Mouse (Mus musculus) myocyte (in vitro differentiated cells): ENCODE data around the gene Arid3b. TPM values are rescaled to one million over a fixed set of nuclear protein-coding genes. Genes with fewer than 3 reads are reported as not detected.

Experiments used
- H3K27me3 ChIP-seq: one replicate; pipeline ENCODE4 v1.6.1; 2011; ENCODE audit not compliant: control insufficient read depth, insufficient read depth, insufficient read length
- H3K36me3 ChIP-seq: one replicate; pipeline ENCODE4 v1.6.1; 2011; ENCODE audit not compliant: control insufficient read depth, insufficient read depth
- H3K4me2 ChIP-seq: one replicate; pipeline ENCODE4 v1.6.1; 2011; ENCODE audit warnings: low read depth, control low read depth
- H3K4me3 ChIP-seq: one replicate; pipeline ENCODE4 v1.5.1; 2011; ENCODE audit warnings: mild to moderate bottlenecking, control low read depth, moderate library complexity
- H3K79me2 ChIP-seq: one replicate; pipeline ENCODE4 v1.6.1; 2011; ENCODE audit not compliant: control insufficient read depth, insufficient read depth
- H3ac ChIP-seq: one replicate; pipeline ENCODE4 v1.6.1; 2011; ENCODE audit not compliant: control insufficient read depth, insufficient read length
- CEBPB ChIP-seq: IDR thresholded peaks from 2 replicates; pipeline ENCODE4 v1.6.1; 2011; ENCODE audit warnings: mild to moderate bottlenecking, moderate library complexity; ENCODE audit not compliant: poor library complexity, insufficient read depth, severe bottlenecking
- E2F4 ChIP-seq: IDR thresholded peaks from one replicate; pipeline ENCODE4 v1.6.1; 2011; ENCODE audit warnings: mild to moderate bottlenecking, control low read depth, moderate library complexity; ENCODE audit not compliant: insufficient read depth
- MAX ChIP-seq: IDR thresholded peaks from one replicate; pipeline ENCODE4 v1.6.1; 2011; ENCODE audit warnings: low read depth, mild to moderate bottlenecking, control low read depth
- MYOD1 ChIP-seq, 3 experiments: IDR thresholded peaks; one replicate each; pipeline ENCODE4 v1.6.1; 2011; ENCODE audit warnings: control low read depth in 2 of 3, low read depth in 2 of 3, mild to moderate bottlenecking in 2 of 3, moderate library complexity in 1 of 3; ENCODE audit not compliant: insufficient read length in 2 of 3, control insufficient read depth in 1 of 3
- MYOG ChIP-seq, 3 experiments: IDR thresholded peaks; one replicate each; pipeline ENCODE4 v1.6.1; 2011; ENCODE audit warnings: control low read depth in 2 of 3, low read depth in 2 of 3, mild to moderate bottlenecking in 2 of 3; ENCODE audit not compliant: insufficient read length in 2 of 3, control insufficient read depth in 1 of 3, insufficient read depth in 1 of 3
- POLR2A ChIP-seq: IDR thresholded peaks from one replicate; pipeline ENCODE4 v1.6.1; 2011; ENCODE audit warnings: low read depth, mild to moderate bottlenecking, control low read depth, moderate library complexity; ENCODE audit not compliant: insufficient read length
- POLR2AphosphoS2 ChIP-seq: IDR thresholded peaks from one replicate; pipeline ENCODE4 v1.6.1; 2011; ENCODE audit warnings: low read depth, control low read depth; ENCODE audit not compliant: insufficient read length
- REST ChIP-seq: IDR thresholded peaks from one replicate; pipeline ENCODE4 v1.6.1; 2011; ENCODE audit warnings: mild to moderate bottlenecking, control low read depth, moderate library complexity; ENCODE audit not compliant: insufficient read depth, insufficient read length
- SRF ChIP-seq: IDR thresholded peaks from one replicate; pipeline ENCODE4 v1.6.1; 2011; ENCODE audit warnings: low read depth; ENCODE audit not compliant: control insufficient read depth, insufficient read length
- TCF12 ChIP-seq: IDR thresholded peaks from one replicate; pipeline ENCODE4 v1.6.1; 2011; ENCODE audit warnings: mild to moderate bottlenecking, control low read depth; ENCODE audit not compliant: poor library complexity, insufficient read depth, severe bottlenecking
- TCF3 ChIP-seq: IDR thresholded peaks from one replicate; pipeline ENCODE4 v1.6.1; 2011; ENCODE audit warnings: low read depth, control low read depth; ENCODE audit not compliant: insufficient read length
- USF1 ChIP-seq: IDR thresholded peaks from one replicate; pipeline ENCODE4 v1.6.1; 2011; ENCODE audit warnings: low read depth, mild to moderate bottlenecking, control low read depth, moderate library complexity
- polyA plus RNA-seq: library from polyadenylated mRNA; unstranded; fragments of >200 nt; fragmentation: generic; extraction: Trizol; gene quantifications from one replicate; pipeline ENCODE4 v1.2.1, GENCODE M21; 2012; ENCODE audit warnings: missing spikeins

Gene Arid3b
- polyA plus RNA-seq, 1 experiment: 1.5 TPM

DNA sequence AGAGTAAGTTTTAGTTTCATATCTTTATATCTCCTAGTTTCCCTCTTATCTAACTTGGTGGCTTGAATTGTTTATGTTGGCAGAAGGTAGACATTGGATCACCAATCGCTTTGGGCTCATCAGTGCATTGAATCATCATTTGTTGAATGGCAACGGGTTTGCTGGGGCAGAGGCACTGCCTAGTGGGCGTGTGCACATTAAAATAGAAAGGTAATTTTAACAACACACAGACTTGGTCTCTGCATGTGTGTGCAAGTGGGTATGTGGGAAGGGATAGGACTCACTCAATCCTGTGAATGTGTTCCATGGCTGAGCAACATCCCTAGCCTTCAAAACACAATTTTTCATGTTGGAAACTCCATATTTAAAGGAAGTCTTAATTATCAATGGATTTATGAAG lies 38.4 kb upstream of the Arid3b start:
- TF ChIP-seq MAX (no peak), USF1 (no peak), CEBPB (no peak), MYOG (IDR thresholded peaks at IDR 0.05; ENCODE audit: control insufficient read depth in 1 of 3, insufficient read depth in 1 of 3, insufficient read length in 2 of 3, low read depth in 2 of 3) (no peak), E2F4 (no peak), MYOD1 (IDR thresholded peaks at IDR 0.05; ENCODE audit: control insufficient read depth in 1 of 3, insufficient read length in 2 of 3, low read depth in 2 of 3) (no peak), POLR2A (no peak), REST (no peak), TCF3 (no peak), TCF12 (no peak)
- Histone ChIP-seq H3K4me2 (no peak overlapping the region), H3K36me3 (no peaks in the 10 kb centered on the region), H3K4me3 (no peak overlapping the region), H3K27me3 (peaks cover 13% of the 10 kb centered on the region), H3K79me2 (no peaks in the 10 kb centered on the region), H3ac (no peak overlapping the region)

DNA sequence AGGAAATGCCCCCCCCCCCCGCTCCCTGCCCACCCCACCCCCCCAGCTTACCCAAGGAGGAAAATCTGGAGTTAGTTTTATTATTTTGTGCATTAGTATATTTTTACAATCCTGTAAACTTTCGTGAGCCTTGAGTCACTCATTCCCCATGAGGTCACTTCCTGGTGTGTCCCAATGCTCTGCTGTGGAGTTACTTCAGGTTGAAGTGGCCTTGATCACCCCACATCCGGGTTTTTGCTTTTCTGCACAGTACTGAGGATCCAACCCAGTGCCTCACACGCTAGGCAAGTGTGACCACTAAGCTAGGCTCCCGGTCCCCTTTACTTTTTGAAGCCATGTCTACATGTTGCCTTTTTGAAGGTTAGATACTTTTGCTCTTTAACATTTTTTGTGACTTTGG lies 37.5 kb upstream of the Arid3b start:
- no peak for TF ChIP-seq POLR2A
- no peak for TF ChIP-seq POLR2AphosphoS2
- TF ChIP-seq MAX: no peak
- 0 out of 2 replicates have a peak, but pooled peaks have one; percentile 19 for TF ChIP-seq CEBPB
- no peaks in the 10 kb centered on the region for H3K36me3 ChIP-seq
- no peak overlapping the region for H3K4me2 ChIP-seq
- H3K79me2 ChIP-seq: no peaks in the 10 kb centered on the region
- H3K27me3 ChIP-seq: peaks cover 5% of the 10 kb centered on the region
- no peak overlapping the region for H3K4me3 ChIP-seq
- H3ac ChIP-seq: no peak overlapping the region

DNA sequence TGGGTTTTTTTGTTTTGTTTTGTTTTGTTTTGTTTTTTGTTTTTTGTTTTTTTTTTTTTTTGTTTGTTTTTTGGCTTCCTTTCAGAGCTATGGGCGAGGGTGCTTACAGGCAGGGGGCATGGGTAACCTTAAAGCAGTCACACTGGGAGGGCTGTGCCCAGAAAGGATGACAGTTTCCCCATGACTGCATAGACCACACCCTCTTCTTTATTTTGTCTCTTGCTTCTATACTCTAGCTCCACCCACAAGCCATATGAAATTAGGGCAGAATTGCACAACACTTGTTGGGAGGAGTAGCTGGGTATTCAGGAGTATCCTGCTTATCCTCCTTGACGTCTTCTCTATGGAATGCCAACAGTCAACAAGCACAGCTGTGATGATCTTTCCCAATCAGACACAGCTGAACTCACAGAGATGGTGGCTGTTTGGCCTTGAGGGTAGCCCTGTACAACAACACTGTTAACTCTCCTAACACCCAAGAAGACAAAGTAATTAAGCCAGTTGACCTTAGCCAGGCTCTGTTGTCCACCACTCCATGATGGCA lies 33.8 kb upstream of the Arid3b start:
- Histone ChIP-seq H3K36me3 (no peaks in the 10 kb centered on the region), H3K4me2 (peak overlapping the region; percentile 45), H3ac (no peak overlapping the region), H3K4me3 (no peak overlapping the region), H3K79me2 (no peaks in the 10 kb centered on the region), H3K27me3 (no peaks in the 10 kb centered on the region)
- TF ChIP-seq TCF12: peak; percentile 54
- TF ChIP-seq POLR2AphosphoS2: no peak
- TF ChIP-seq MYOG (IDR thresholded peaks at IDR 0.05; ENCODE audit: control insufficient read depth in 1 of 3, insufficient read depth in 1 of 3, insufficient read length in 2 of 3, low read depth in 2 of 3): peak in 2 of 3 experiments; percentile 77 to 83
- TF ChIP-seq USF1: no peak
- peak; percentile 57 to 90 (median 85) for TF ChIP-seq MYOD1 (IDR thresholded peaks at IDR 0.05; ENCODE audit: control insufficient read depth in 1 of 3, insufficient read length in 2 of 3, low read depth in 2 of 3)
- no peak for TF ChIP-seq POLR2A
- TF ChIP-seq SRF: no peak
- TF ChIP-seq CEBPB: peak; percentile 99
- no peak for TF ChIP-seq REST
- TF ChIP-seq MAX: no peak
- TF ChIP-seq E2F4: no peak
- TF ChIP-seq TCF3: peak; percentile 82

DNA sequence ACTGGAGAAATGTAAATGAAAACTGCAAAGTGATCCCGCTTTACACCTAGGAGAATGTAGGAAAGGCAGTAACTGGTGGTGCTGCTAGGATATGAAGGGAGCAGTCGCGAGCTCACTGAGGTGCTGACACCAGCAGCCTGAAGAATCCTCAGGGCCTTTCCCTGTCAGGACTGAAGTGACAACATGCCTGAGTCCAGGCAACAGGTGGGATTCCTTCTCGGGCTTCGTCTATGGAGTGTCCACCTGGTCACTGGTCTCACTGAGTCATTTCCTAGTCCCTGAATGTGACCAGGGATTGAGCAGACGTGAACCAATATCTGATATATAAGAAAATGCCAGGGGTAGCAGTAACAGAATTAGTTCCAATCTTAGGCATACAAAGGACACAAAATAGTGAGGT lies 32.2 kb upstream of the Arid3b start:
- H3K36me3 ChIP-seq: no peaks in the 10 kb centered on the region
- peak in 2 of 3 experiments; percentile 61 to 62 for TF ChIP-seq MYOD1 (IDR thresholded peaks at IDR 0.05; ENCODE audit: control insufficient read depth in 1 of 3, insufficient read length in 2 of 3, low read depth in 2 of 3)
- TF ChIP-seq USF1: no peak
- H3K4me2 ChIP-seq: no peak overlapping the region

DNA sequence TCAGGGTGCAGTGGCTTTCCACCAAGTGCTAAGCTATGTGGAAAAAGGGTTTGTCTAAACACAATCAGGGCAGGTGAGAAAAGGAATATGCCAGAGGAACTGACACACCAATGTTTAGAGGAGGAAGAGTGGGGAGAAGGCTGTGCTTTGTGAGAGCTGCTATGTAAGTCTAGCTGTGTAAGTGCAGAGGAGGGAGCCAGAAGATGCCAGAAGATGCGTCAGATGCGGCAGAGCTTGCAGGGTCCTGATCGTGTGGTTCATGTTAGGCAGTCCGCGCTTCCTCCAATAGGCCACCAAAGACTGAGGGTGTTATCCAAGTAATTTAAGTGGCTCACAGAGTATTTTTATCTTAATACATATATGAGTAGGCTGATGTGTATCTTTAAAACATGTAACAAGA lies 31.3 kb upstream of the Arid3b start:
- Histone ChIP-seq H3ac (no peak overlapping the region), H3K4me2 (no peak overlapping the region), H3K36me3 (no peaks in the 10 kb centered on the region), H3K27me3 (no peaks in the 10 kb centered on the region), H3K4me3 (no peak overlapping the region), H3K79me2 (no peaks in the 10 kb centered on the region)
- TF ChIP-seq REST: no peak
- TF ChIP-seq CEBPB: no peak
- no peak for TF ChIP-seq TCF3
- no peak for TF ChIP-seq POLR2A
- TF ChIP-seq MYOD1 (IDR thresholded peaks at IDR 0.05; ENCODE audit: control insufficient read depth in 1 of 3, insufficient read length in 2 of 3, low read depth in 2 of 3): no peak

More for the DNA sequence above, 32.2 kb upstream of the Arid3b start:
- H3ac ChIP-seq: no peak overlapping the region
- H3K4me3 ChIP-seq: no peak overlapping the region
- H3K79me2 ChIP-seq: no peaks in the 10 kb centered on the region
- no peaks in the 10 kb centered on the region for H3K27me3 ChIP-seq
